Mouse (Mus musculus): ENCODE results near the gene H2-K1. TPM values are rescaled to one million over a fixed set of nuclear protein-coding genes. Genes with fewer than 3 reads are reported as not detected.

The H2-K1 gene
- total RNA-seq, 1 experiment from 2014 or later: 1,076 TPM

Other genes with a start within 250 kb of the H2-K1 start
- gene Rab11b, start 239.8 kb downstream of the H2-K1 start, total RNA-seq (2017): 42.5 and 65.0 TPM in 2 replicates
- gene Angptl4, start 218.5 kb downstream of the H2-K1 start, total RNA-seq (2017): 5.9 and 14.2 TPM in 2 replicates
- 4.6 and 5.5 TPM in 2 replicates for gene Kank3, start 189.8 kb downstream of the H2-K1 start, total RNA-seq (2017)
- 2,900 and 3,215 TPM in 2 replicates for gene Rps28, start 175.8 kb downstream of the H2-K1 start, total RNA-seq (2017)
- gene Ndufa7, start 175.8 kb downstream of the H2-K1 start, total RNA-seq (2017): 107 and 132 TPM in 2 replicates
- gene Cd320, start 157.3 kb downstream of the H2-K1 start, total RNA-seq (2017): 9.5 and 20.2 TPM in 2 replicates
- not detected in 2 replicates for gene Gm7029, start 126.5 kb downstream of the H2-K1 start, total RNA-seq (2017)
- 29.6 and 37.5 TPM in 2 replicates for gene Kifc1, start 109.7 kb downstream of the H2-K1 start, total RNA-seq (2017)
- 1.2 and 1.5 TPM in 2 replicates for gene Platr17, start 95.2 kb downstream of the H2-K1 start, total RNA-seq (2017)
- 24.1 and 44.4 TPM in 2 replicates for gene Daxx, start 90.9 kb downstream of the H2-K1 start, total RNA-seq (2017)
- 42.2 and 56.4 TPM in 2 replicates for gene Tapbp, start 84.4 kb downstream of the H2-K1 start, total RNA-seq (2017)
- 16.6 and 24.1 TPM in 2 replicates for gene Zbtb22, start 84.4 kb downstream of the H2-K1 start, total RNA-seq (2017)
- 21.2 and 22.5 TPM in 2 replicates for gene Rgl2, start 70.8 kb downstream of the H2-K1 start, total RNA-seq (2017)
- 128 and 170 TPM in 2 replicates for gene Pfdn6, start 60.0 kb downstream of the H2-K1 start, total RNA-seq (2017)
- 50.0 and 62.5 TPM in 2 replicates for gene Wdr46, start 59.7 kb downstream of the H2-K1 start, total RNA-seq (2017)
- gene B3galt4, start 48.9 kb downstream of the H2-K1 start, total RNA-seq (2017): 2.6 and 2.7 TPM in 2 replicates
- gene Vps52, start 44.5 kb downstream of the H2-K1 start, total RNA-seq (2017): 13.0 and 16.4 TPM in 2 replicates
- 1,549 and 1,746 TPM in 2 replicates for gene Rps18, start 44.3 kb downstream of the H2-K1 start, total RNA-seq (2017)
- gene Ring1, start 24.3 kb upstream of the H2-K1 start, total RNA-seq (2017): 11.9 and 12.8 TPM in 2 replicates
- 43.8 and 60.6 TPM in 2 replicates for gene H2-Ke6, start 27.7 kb upstream of the H2-K1 start, total RNA-seq (2017)
- gene Slc39a7, start 31.3 kb upstream of the H2-K1 start, total RNA-seq (2017): 70.5 and 100 TPM in 2 replicates
- 34.1 and 36.3 TPM in 2 replicates for gene Rxrb, start 31.5 kb upstream of the H2-K1 start, total RNA-seq (2017)
- gene Col11a2, start 39.1 kb upstream of the H2-K1 start, total RNA-seq (2017): 4.1 and 10.4 TPM in 2 replicates
- gene H2-Oa, start 92.0 kb upstream of the H2-K1 start, total RNA-seq (2017): 7.8 and 10.5 TPM in 2 replicates
- 90.2 and 104 TPM in 2 replicates for gene H2-DMa, start 119.2 kb upstream of the H2-K1 start, total RNA-seq (2017)
- 347 and 388 TPM in 2 replicates for gene Brd2, start 122.3 kb upstream of the H2-K1 start, total RNA-seq (2017)
- gene H2-DMb2, start 143.0 kb upstream of the H2-K1 start, total RNA-seq (2017): 3.3 and 5.5 TPM in 2 replicates
- gene H2-DMb1, start 152.7 kb upstream of the H2-K1 start, total RNA-seq (2017): 31.9 and 35.1 TPM in 2 replicates
- gene Tap1, start 187.2 kb upstream of the H2-K1 start, total RNA-seq (2017): 77.8 and 120 TPM in 2 replicates
- 75.3 and 119 TPM in 2 replicates for gene Psmb9, start 187.4 kb upstream of the H2-K1 start, total RNA-seq (2017)
- 480 and 499 TPM in 2 replicates for gene Psmb8, start 197.4 kb upstream of the H2-K1 start, total RNA-seq (2017)
- 80.1 and 87.6 TPM in 2 replicates for gene Tap2, start 203.2 kb upstream of the H2-K1 start, total RNA-seq (2017)
- 25.5 and 27.7 TPM in 2 replicates for gene H2-Ob, start 238.6 kb upstream of the H2-K1 start, total RNA-seq (2017)

All from common myeloid progenitor, adult 5-6 weeks (primary cell).